Mouse (Mus musculus) brain, embryonic 14.5 days (tissue): ENCODE data around the gene Rab5c.

ENCODE experiments used
- CTCF ChIP-seq: fragments of 200-500 bp; IDR thresholded peaks from 2 replicates; pipeline ENCODE4 v1.5.1; 2012; ENCODE audit warnings: inconsistent platforms, mild to moderate bottlenecking, moderate library complexity, borderline replicate concordance; ENCODE audit not compliant: insufficient read depth, insufficient read length; ENCODE audit errors: extremely low read depth
- POLR2A ChIP-seq: fragments of 200-500 bp; IDR thresholded peaks from 2 replicates; pipeline ENCODE4 v1.6.1; 2012; ENCODE audit warnings: mild to moderate bottlenecking, inconsistent platforms, borderline replicate concordance; ENCODE audit not compliant: poor library complexity, insufficient read depth, insufficient read length, severe bottlenecking; ENCODE audit errors: extremely low read depth

- no peak for TF ChIP-seq POLR2A
- no peak for TF ChIP-seq CTCF
These were observed 2.7 kb downstream of the Rab5c start for GRCm38 (mm10) chr11:100735134-100735865.
